Mouse (Mus musculus) embryonic fibroblast, embryonic 13.5 days (primary cell): ENCODE results near the gene Ticam1. TPM values are rescaled to one million over a fixed set of nuclear protein-coding genes. Genes with fewer than 3 reads are reported as not detected.

Source experiments
- H3K27ac ChIP-seq: 2 replicates; pipeline ENCODE4 v1.5.1; 2012; ENCODE audit warnings: low read length, control low read depth, inconsistent platforms; ENCODE audit not compliant: insufficient read depth
- H3K4me1 ChIP-seq: 2 replicates; pipeline ENCODE4 v1.6.1; 2011; ENCODE audit warnings: low read length; ENCODE audit not compliant: control insufficient read depth, insufficient read depth
- H3K4me3 ChIP-seq: 2 replicates; pipeline ENCODE4 v1.5.1; 2011; ENCODE audit warnings: mild to moderate bottlenecking, control low read depth, low read length; ENCODE audit not compliant: insufficient read depth
- CTCF ChIP-seq: IDR thresholded peaks from 2 replicates; pipeline ENCODE4 v1.5.1; 2011; ENCODE audit warnings: mild to moderate bottlenecking, control low read depth, low read length, moderate library complexity, borderline replicate concordance; ENCODE audit not compliant: insufficient read depth
- POLR2A ChIP-seq: IDR thresholded peaks from 2 replicates; pipeline ENCODE4 v1.6.1; 2011; ENCODE audit warnings: low read depth, mild to moderate bottlenecking, control low read depth, low read length, moderate library complexity
- polyA plus RNA-seq: library from polyadenylated mRNA; stranded (reverse); fragments of >200 nt; gene quantifications from 2 replicates; pipeline ENCODE4 v1.2.4, GENCODE M21; 2011; ENCODE audit warnings: low read depth; ENCODE audit not compliant: missing spikeins, insufficient read length

Gene Ticam1
- polyA plus RNA-seq, 1 experiment: 11.1 TPM

- Histone ChIP-seq H3K4me3 (no peak overlapping the region), H3K27ac (peak overlapping the region; percentile 88), H3K4me1 (0 out of 2 replicates have a peak, but pooled peaks cover 3% of the 10 kb centered on the region)
- peak; percentile 55; the same call in 1 of the 2 replicates for TF ChIP-seq POLR2A
- peak; percentile 94 for TF ChIP-seq CTCF
Observed at GRCm38 (mm10) chr17:56291171-56291511, 14.6 kb upstream of the Ticam1 start.

GRCm38 (mm10) chr17:56290388-56291170 is 14.0 kb upstream of the Ticam1 start:
- TF ChIP-seq CTCF (no peak), POLR2A (peak; percentile 84)
- 0 out of 2 replicates have a peak, but pooled peaks cover 3% of the 10 kb centered on the region for H3K4me1 ChIP-seq
- H3K27ac ChIP-seq: peak overlapping the region; percentile 88
- peak overlapping the region; percentile 70 for H3K4me3 ChIP-seq

DNA sequence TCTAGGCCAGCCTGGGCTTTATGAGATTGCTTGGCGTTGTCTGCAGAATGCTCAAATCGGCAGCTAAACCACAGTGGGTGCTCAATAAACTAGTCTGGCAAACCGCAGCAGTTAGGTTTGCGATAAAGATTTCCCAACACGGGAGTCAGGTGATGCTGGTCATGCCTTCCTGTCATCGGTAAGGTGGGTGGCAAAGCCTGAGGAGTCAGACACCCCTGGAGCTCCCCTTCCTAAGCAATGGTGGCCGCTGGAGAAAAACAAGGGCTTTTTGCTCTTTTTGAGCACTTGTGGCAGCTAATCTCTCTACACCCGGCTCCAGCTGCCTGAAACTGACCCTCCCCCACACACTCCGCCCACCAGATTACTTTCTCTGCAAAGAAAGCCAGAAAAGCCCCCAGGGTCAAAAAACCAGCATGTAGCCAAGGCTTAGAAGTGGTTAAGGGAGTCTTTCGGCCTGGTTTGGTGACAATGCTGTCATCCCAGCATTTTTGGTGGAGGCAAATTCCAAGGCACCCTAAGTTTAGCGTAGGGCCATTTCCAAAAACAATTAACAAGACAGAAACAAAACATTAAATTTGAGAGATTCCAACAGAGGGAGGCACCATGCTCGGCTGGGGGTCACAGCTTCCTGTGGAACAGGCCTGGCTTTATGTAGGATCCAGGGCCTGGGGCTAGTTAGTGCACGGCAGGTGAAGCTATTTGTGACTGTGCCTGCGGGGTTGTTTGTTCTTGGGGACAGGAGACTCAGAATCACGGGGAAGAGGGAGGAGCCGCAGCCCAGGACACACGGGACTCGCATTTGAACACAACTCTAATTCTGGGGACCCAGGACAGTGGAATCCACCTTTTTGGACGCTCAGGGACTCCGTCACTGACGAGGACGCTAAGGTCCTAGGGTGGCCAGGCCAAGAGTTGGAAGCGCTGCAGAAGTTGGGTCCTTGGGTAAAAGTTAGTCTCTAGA is 13.1 kb upstream of the Ticam1 start:
- peak overlapping the region; percentile 43 for H3K27ac ChIP-seq
- peak overlapping the region; percentile 70 for H3K4me3 ChIP-seq
- 0 out of 2 replicates have a peak, but pooled peaks cover 3% of the 10 kb centered on the region for H3K4me1 ChIP-seq
- TF ChIP-seq POLR2A: no peak; the same call in 1 of the 2 replicates
- TF ChIP-seq CTCF: no peak

DNA sequence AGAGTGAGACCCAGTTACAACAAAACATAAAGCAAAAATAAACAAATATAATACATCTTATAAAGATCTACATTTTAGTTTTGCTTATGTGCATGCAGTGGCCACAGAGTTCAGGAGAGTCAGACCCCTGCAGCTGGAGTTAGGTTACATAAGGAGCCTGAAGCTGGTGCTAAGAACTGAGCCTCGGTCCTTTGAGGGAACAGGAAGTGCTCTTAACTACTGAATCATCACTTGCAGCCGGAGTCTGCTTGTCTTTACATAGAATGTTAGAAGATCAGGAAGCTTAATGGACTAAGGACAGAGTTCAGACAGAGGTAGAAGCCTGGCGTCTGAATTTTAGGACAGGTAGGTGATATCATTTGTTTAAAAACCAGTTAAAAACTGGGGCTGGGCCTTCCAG is 12.3 kb upstream of the Ticam1 start:
- Histone ChIP-seq H3K4me1 (0 out of 2 replicates have a peak, but pooled peaks cover 3% of the 10 kb centered on the region), H3K4me3 (peak overlapping the region; percentile 70), H3K27ac (peak overlapping the region; percentile 43; the same call in 1 of the 2 replicates)
- TF ChIP-seq POLR2A: no peak
- TF ChIP-seq CTCF: no peak

GRCm38 (mm10) chr17:56287830-56288229 is 11.2 kb upstream of the Ticam1 start:
- Histone ChIP-seq H3K4me1 (0 out of 2 replicates have a peak, but pooled peaks cover 3% of the 10 kb centered on the region), H3K4me3 (no peak overlapping the region), H3K27ac (no peak overlapping the region)
- TF ChIP-seq CTCF: no peak
- TF ChIP-seq POLR2A: no peak

DNA sequence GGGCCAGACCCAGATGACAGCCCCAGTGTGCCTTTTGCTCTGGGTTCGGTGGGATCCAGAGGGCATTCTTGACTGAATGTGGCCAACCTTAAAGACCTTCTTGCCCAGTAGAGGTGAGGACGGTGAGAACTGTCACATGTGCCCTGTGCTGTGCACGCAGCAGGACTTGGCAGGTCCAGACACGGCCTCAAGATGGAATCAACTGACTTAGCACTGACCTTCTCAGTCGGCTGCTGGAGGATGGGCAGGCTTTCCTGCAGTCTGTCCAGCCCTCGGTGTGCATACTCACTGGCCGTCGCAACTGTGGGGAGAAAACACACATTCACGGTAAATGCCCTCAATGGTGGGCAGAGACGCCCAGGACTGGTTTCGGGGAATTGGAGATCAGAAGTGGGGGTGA is 9.4 kb upstream of the Ticam1 start:
- Histone ChIP-seq H3K4me1 (0 out of 2 replicates have a peak, but pooled peaks cover 3% of the 10 kb centered on the region), H3K4me3 (no peak overlapping the region), H3K27ac (no peak overlapping the region)
- no peak for TF ChIP-seq POLR2A
- TF ChIP-seq CTCF: no peak

- H3K4me3 ChIP-seq: no peak overlapping the region
- TF ChIP-seq CTCF (no peak), POLR2A (no peak)
- 0 out of 2 replicates have a peak, but pooled peaks cover 3% of the 10 kb centered on the region for H3K4me1 ChIP-seq
- H3K27ac ChIP-seq: no peak overlapping the region
Observed at GRCm38 (mm10) chr17:56283316-56283715, 6.7 kb upstream of the Ticam1 start.

GRCm38 (mm10) chr17:56282802-56283201 is 6.2 kb upstream of the Ticam1 start:
- H3K27ac ChIP-seq: no peak overlapping the region
- TF ChIP-seq CTCF (no peak), POLR2A (no peak)

GRCm38 (mm10) chr17:56281193-56281592 is 4.6 kb upstream of the Ticam1 start:
- Histone ChIP-seq H3K27ac (no peak overlapping the region), H3K4me1 (peaks cover 5% of the 10 kb centered on the region), H3K4me3 (no peak overlapping the region)
- no peak for TF ChIP-seq POLR2A

More at GRCm38 (mm10) chr17:56282802-56283201, 6.2 kb upstream of the Ticam1 start:
- H3K4me1 ChIP-seq: peaks cover 4% of the 10 kb centered on the region
- no peak overlapping the region for H3K4me3 ChIP-seq
